Mouse (Mus musculus): Measurements from ENCODE around the gene Fam19a2. TPM values are rescaled to one million over a fixed set of nuclear protein-coding genes. Genes with fewer than 3 reads are reported as not detected.

Fam19a2 gene
- 10 to 100 TPM; 71.4 to 79.2 TPM for total RNA-seq (2021)
- long read RNA-seq, experiment 1, full-length matches to known transcripts, result 24 of 45 reads
- long read RNA-seq, experiment 1, partial matches to known transcripts, result 8 of 45 reads
- long read RNA-seq, experiment 1, other reads (novel, unspliced or antisense), result 13 of 45 reads
- long read RNA-seq, experiment 2, full-length matches to known transcripts, result 12 of 30 reads
- long read RNA-seq, experiment 2, partial matches to known transcripts, result 2 of 30 reads
- long read RNA-seq, experiment 2, other reads (novel, unspliced or antisense), result 16 of 30 reads

DNA sequence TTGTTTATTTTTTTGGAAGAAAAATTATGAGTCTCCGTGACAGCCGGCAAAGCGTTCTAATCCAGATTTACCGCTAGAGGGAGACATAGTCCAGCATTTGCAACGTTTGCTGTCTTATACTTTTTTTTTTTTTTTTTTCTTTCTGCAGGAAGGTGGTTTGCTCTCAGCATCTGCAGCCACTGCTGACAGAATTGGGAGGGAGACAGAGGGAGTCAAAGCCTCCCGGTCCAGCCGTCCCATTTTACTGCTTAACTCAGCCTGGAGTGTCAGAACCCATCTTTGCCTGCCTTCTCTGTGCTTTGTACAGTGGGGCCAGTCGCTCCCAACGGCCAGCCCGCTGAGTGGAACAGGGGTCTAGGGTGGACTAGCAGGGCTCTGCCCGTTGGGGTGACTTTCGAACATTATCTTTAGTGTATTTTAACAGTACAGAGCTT, at the start of gene Fam19a2:
Gene Fam19a2, plus strand, starts transcription at position 121 of the 434 bp plus-strand sequence.
- DNase-seq (ENCODE audit: low spot score in 2 of 2), result peak; percentile 68 to 70
- intact Hi-C loops (cut with DNase I), result no loop called here

DNA sequence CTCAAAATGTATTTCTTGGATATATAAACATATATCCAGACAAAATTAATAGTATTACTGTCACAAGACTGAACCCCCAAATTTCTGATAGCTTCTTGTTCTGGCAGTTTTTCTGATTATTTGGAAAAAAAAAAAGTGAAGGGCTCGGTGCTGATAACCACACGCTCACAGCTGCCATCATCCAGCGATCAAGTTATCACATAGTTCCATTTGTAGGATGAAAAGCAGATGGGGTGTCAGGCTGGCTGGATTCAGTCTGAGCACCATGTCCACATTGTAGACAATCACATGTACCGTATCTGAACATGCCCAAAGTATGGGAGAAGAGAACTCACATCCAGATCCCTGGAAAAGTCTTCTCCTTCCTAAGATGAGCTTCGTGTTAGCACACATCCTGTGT, 41.0 kb upstream of the Fam19a2 start:
- no peak for DNase-seq (ENCODE audit: low spot score in 2 of 2)
- intact Hi-C loops (cut with DNase I), result no loop called here

DNA sequence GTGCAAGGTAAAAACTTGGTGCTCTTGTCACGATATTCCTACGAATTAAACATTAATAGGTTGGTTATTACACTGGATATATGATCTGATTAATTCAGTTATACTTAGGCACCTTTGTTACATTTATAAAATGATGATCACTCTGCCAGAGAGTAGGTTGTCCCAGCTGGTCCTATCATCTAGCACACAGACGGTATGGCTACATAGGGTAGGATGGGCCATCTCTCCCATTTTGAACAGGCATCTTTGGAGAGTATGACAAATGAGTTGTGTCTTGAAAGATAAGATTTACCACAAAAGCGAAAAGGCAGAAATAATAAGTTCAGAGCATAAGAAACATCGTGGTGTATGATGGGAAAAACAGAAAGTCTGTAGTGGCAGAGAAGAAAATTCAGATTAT, 34.4 kb upstream of the Fam19a2 start:
- DNase-seq (ENCODE audit: low spot score in 2 of 2), result no peak
- intact Hi-C loops (cut with DNase I), result no loop called here

DNA sequence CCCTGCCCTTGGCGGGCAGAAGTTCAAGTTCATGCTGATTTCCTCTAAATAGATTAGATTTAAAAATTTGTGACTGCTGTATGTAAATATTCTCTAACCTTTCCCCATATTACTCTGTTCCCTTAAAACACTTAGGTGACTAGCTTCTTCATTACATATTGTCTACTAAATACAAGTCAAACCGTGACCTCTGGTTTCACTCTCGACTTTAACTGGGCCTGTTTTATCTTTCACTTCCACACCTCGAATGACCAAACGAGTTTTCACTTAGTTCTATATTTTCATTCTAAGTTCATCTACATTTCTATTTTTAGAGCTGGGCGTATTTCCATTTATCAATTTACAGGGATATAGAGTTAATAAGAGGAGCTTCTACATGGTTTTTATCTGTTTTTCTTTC, 15.7 kb upstream of the Fam19a2 start:
- intact Hi-C loops (cut with DNase I), result no loop called here
- DNase-seq (ENCODE audit: low spot score in 2 of 2), result no peak

- DNase-seq (ENCODE audit: low spot score in 2 of 2), result no peak
- intact Hi-C loops (cut with DNase I), result no loop called here
These were observed 11.9 kb upstream of the Fam19a2 start for GRCm38 (mm10) chr10:123251904-123252303.

DNA sequence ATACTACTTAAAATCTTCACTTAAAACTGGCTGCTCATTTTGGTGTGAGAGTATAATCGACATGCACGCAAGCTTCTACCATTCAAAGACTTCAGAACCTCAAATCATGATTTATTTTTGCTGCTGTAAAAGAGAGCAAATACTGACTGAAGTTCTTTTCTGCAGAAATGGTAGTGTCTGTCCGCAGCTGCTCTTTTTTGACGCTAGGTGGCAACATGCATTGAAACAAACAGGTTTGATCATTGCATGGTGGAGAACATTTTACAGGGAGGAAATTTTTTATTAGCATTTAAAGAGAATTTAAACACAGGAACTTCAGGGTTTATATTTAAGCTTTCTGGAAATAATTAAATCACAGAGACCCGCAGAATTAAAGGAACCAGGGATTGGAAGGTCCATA, 9.5 kb upstream of the Fam19a2 start:
- peak; percentile 56 to 59 for DNase-seq (ENCODE audit: low spot score in 2 of 2)
- intact Hi-C loops (cut with DNase I), result no loop called here

GRCm38 (mm10) chr10:123255674-123256348, 8.0 kb upstream of the Fam19a2 start:
- intact Hi-C loops (cut with DNase I), result no loop called here
- DNase-seq (ENCODE audit: low spot score in 2 of 2), result no peak

DNA sequence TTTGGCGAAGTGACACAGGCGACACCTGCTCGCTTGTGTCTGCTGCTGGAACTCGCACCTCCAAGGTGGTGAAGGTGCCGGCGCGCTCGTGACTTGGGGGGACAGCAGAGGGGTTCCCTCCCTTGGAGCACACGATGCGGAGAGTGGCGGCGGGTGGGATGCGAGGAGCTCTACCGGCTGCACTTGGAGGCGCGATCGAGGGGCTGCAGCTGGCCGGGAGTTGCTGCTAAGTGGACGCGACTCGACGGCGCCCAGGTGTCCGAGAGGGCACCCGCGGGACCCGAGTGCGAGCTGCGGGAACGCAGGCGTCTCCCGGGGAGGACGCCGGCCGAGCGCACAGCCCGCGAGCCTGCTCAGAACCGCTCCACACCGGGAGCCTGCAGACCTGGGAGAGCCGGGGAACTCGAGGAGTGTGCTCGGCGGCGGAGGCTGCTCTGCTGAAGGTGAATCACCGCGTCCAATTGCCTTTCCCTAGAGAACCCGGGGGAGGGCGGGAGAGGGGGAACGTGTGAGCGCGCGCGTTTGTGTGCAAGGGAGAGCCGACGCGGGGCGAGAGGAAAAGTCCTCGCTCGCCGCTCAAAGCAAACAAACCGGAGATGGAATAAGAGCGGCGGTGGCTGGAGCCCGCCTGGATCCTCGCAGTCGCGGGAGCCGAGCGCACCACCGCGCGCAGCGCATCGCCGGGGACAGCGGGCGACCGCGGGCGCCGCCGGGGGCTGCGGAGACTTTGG, 830 bp downstream of the Fam19a2 start:
- intact Hi-C loops (cut with DNase I), result no loop called here
- DNase-seq (ENCODE audit: low spot score in 2 of 2), result peak; percentile 68 to 71

GRCm38 (mm10) chr10:123265241-123265790, 1.5 kb downstream of the Fam19a2 start:
- intact Hi-C loops (cut with DNase I), result no loop called here
- DNase-seq (ENCODE audit: low spot score in 2 of 2), result peak in 1 of 2 experiments; percentile 9

DNA sequence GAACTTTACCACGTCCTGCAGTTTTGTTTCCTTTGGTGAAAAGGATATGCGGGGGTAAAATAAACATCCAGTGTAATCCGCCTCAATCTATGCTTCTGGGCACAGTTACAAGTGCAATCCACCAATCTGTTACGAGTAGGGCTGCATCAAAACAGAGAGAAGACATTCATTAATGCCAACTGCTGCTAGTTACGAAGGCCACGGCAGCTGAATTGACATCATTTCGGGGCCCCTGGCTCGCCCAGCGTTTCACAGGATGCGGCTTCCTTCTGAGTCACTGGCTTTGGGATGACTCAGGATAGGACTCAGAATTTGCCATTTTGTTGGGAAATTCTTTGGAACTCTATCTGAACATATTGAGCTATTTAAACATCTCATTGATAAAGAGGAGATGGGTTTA, 4.8 kb downstream of the Fam19a2 start:
- intact Hi-C loops (cut with DNase I), result no loop called here
- peak; percentile 16 to 27 for DNase-seq (ENCODE audit: low spot score in 2 of 2)

DNA sequence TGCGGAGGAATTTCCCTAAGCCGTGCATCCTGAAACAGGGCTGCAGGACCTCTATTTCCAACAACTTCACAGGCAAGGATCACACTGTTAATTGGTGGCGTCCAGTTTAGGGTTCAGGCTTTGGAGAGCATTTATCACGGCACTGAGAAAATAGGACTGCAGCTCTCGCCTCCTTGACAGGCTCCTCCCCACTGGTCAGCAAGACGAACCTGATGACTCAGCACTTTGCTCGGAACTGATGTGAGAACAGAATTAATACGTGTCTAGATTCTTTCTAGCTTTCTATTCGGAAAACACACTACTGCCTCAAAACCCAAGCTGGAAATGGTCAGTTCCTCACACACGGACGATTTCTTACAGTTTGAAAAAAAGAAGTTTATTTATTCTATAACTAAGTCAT, 10.8 kb downstream of the Fam19a2 start:
- no peak for DNase-seq (ENCODE audit: low spot score in 2 of 2)

DNA sequence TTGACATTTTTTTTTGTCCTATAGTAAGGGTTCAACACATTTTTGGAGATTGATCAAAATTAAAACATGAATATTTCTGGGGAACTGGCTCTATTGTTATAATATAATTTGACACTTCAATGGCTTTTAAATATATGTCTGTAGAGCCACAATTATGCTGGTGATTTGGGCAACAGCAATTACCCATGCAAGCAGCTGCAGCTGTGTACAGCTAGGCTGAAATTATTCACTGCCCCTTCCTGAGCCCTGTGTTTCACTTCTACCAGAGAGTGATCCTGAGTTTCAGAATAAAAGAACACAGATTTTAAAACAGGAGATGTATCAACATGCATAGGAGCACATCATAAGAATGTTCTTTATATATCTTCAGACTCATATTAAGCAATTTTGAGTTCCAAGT, 43.5 kb downstream of the Fam19a2 start:
- intact Hi-C loops (cut with DNase I), result no loop called here
- DNase-seq (ENCODE audit: low spot score in 2 of 2), result no peak

More for the DNA sequence above, 10.8 kb downstream of the Fam19a2 start:
- intact Hi-C loops (cut with DNase I), result no loop called here

GRCm38 (mm10) chr10:123326271-123326670, 62.5 kb downstream of the Fam19a2 start:
- no peak for DNase-seq (ENCODE audit: low spot score in 2 of 2)
- intact Hi-C loops (cut with DNase I), result no loop called here

DNA sequence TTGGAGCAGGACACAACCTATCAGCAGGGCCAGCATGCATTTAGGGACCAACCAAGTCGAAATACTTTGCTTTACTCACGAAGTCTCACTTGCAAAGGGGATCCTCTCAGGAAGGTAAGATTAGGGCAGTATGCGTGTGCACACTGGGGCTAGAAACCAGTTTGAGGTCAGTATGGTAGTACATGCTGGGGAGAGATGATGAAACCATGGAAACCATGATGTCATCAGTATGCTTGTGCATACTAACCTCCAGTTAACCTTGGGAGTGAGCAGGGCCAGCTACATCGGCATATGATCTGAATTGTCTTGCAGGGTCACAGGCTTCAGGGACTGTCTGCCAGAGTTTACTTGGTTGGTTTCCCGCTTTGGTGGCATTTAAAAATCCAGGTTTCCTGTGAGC, 77.5 kb downstream of the Fam19a2 start:
- intact Hi-C loops (cut with DNase I), result no loop called here
- DNase-seq (ENCODE audit: low spot score in 2 of 2), result no peak

GRCm38 (mm10) chr10:123342591-123343236, 78.9 kb downstream of the Fam19a2 start:
- intact Hi-C loops (cut with DNase I), result no loop called here
- DNase-seq (ENCODE audit: low spot score in 2 of 2), result peak; percentile 51 to 65

DNA sequence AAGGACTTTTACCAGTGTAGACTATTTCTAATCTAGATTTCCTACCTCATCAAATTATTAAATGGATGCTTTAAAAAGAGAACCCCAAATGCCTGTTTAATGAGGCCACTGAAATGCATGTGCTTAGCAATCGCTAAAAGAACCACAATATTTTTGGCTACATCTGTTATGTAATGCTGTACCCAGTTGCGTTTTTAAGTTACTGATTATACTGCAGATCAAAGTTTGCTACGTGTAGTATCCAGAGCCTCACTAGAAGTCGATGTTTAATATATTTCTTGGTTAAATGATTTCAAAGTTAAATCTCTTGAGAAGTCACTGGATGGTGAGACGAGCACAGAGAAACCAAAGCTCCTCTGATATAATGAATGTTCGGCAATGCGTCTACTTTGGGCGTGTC, 82.5 kb downstream of the Fam19a2 start:
- DNase-seq (ENCODE audit: low spot score in 2 of 2), result no peak
- intact Hi-C loops (cut with DNase I), result no loop called here

- intact Hi-C loops (cut with DNase I), result no loop called here
These were observed 89.9 kb downstream of the Fam19a2 start for GRCm38 (mm10) chr10:123353667-123354066.

GRCm38 (mm10) chr10:123357010-123357409, 93.2 kb downstream of the Fam19a2 start:
- no peak for DNase-seq (ENCODE audit: low spot score in 2 of 2)
- intact Hi-C loops (cut with DNase I), result no loop called here

More at GRCm38 (mm10) chr10:123353667-123354066, 89.9 kb downstream of the Fam19a2 start:
- no peak for DNase-seq (ENCODE audit: low spot score in 2 of 2)

GRCm38 (mm10) chr10:123360492-123360891, 96.7 kb downstream of the Fam19a2 start:
- DNase-seq (ENCODE audit: low spot score in 2 of 2), result no peak
- intact Hi-C loops (cut with DNase I), result no loop called here

GRCm38 (mm10) chr10:123364628-123365027, 100.8 kb downstream of the Fam19a2 start:
- intact Hi-C loops (cut with DNase I), result no loop called here
- DNase-seq (ENCODE audit: low spot score in 2 of 2), result peak; percentile 40 to 64

All from left cerebral cortex, postnatal 14 days (tissue).